Mouse (Mus musculus) limb, embryonic 11.5 days (tissue): Measurements from ENCODE around the gene Setd6. TPM values are rescaled to one million over a fixed set of nuclear protein-coding genes. Genes with fewer than 3 reads are reported as not detected.
A peak's percentile ranks its signal among the peaks of the same experiment; 100 is the strongest.

Source experiments
- ATAC-seq: fragments of 200-750 bp; cut with Nextera tagmentation; 2 replicates; pipeline ENCODE4 v1.8.0; 2017; ENCODE audit warnings: low read depth; ENCODE audit not compliant: insufficient number of reproducible peaks, low FRiP score, low TSS enrichment
- DNase-seq: peaks from one replicate; pipeline ENCODE4 v3.0.0-alpha.2; 2015; ENCODE audit warnings: low spot score
- H3K27ac ChIP-seq: fragments of 300-500 bp; sonication (generic); replicated peaks from 2 replicates; pipeline ENCODE4 v1.5.1; 2014; ENCODE audit warnings: low read depth, mild to moderate bottlenecking, low read length
- H3K27me3 ChIP-seq: fragments of 300-500 bp; sonication (generic); 2 replicates; pipeline ENCODE4 v1.6.1; 2014; ENCODE audit warnings: mild to moderate bottlenecking, low read length, mixed read lengths; ENCODE audit not compliant: control insufficient read depth, insufficient read depth
- H3K36me3 ChIP-seq: fragments of 300-500 bp; sonication (generic); 2 replicates; pipeline ENCODE4 v1.6.1; 2014; ENCODE audit warnings: mild to moderate bottlenecking, low read length, moderate library complexity, mixed read lengths; ENCODE audit not compliant: control insufficient read depth, insufficient read depth
- H3K4me1 ChIP-seq: fragments of 300-500 bp; sonication (generic); 2 replicates; pipeline ENCODE4 v1.6.1; 2014; ENCODE audit warnings: low read length, mixed read lengths; ENCODE audit not compliant: control insufficient read depth, insufficient read depth
- H3K4me2 ChIP-seq: fragments of 300-500 bp; sonication (generic); 2 replicates; pipeline ENCODE4 v1.6.1; 2014; ENCODE audit warnings: low read depth, mild to moderate bottlenecking, moderate library complexity; ENCODE audit not compliant: severe bottlenecking
- H3K4me3 ChIP-seq: fragments of 300-500 bp; sonication (generic); 2 replicates; pipeline ENCODE4 v1.5.1; 2014; ENCODE audit warnings: low read depth, low read length
- H3K9ac ChIP-seq: fragments of 300-500 bp; sonication (generic); 2 replicates; pipeline ENCODE4 v1.6.1; 2014; ENCODE audit warnings: mild to moderate bottlenecking, low read length
- H3K9me3 ChIP-seq: fragments of 300-500 bp; sonication (generic); 2 replicates; pipeline ENCODE4 v1.6.1; 2016; ENCODE audit warnings: low read length; ENCODE audit not compliant: control insufficient read depth
- WGBS: fragments of 180-500 bp; shearing (Covaris S2); extraction: QIAGEN DNeasy Blood & Tissue Kit; methylation state at CpG from one replicate; pipeline ENCODE4 v1.1.7; 2014; 5-methylcytosine and 5-hydroxymethylcytosine counted together
- polyA plus RNA-seq: library from polyadenylated mRNA; unstranded; fragments of >200 nt; fragmentation: Nextera tagmentation; extraction: Ambion mirVana; gene quantifications from 2 replicates; pipeline ENCODE4 v1.2.1, GENCODE M21; 2014

Setd6 gene
- polyA plus RNA-seq, 1 experiment from 2014 or later = 19.7 TPM

DNA sequence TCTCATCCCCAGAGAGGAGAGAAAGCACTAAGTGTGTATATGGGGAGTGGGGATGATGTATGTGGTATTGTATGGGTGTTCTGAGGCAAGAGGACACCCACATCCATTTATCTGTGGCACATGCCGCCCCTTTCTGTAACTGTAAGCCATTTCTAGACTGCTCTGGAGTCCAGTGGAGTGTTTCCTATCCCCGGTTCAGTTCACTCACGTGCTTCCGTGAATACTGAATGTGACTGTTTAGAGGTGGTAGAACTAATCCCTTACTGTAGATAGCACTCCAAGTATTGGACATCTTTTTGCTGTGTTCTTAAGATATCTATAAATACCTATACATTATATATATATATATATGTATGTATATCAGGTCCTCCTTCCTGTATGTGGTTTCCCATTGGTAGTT, 1.3 kb upstream of the Setd6 start:
- no peak overlapping the region for H3K9ac ChIP-seq
- 94% methylated on average over 4 of the region's 4 CpGs for WGBS
- peaks cover 6% of the 10 kb centered on the region; the same call in 1 of the 2 replicates for H3K36me3 ChIP-seq
- no peaks in the 10 kb centered on the region for H3K27me3 ChIP-seq
- H3K4me3 ChIP-seq = no peak overlapping the region
- H3K9me3 ChIP-seq = no peaks in the 10 kb centered on the region
- peaks cover 9% of the 10 kb centered on the region for H3K4me1 ChIP-seq
- no peak for ATAC-seq
- H3K27ac ChIP-seq = no peak overlapping the region
- H3K4me2 ChIP-seq = no peak overlapping the region
- DNase-seq = no peak

- peaks cover 9% of the 10 kb centered on the region; the same call in 1 of the 2 replicates for H3K36me3 ChIP-seq
- H3K4me3 ChIP-seq = 0 out of 2 replicates have a peak overlapping the region, but pooled peaks have one; percentile 75
- ATAC-seq (no peak), DNase-seq (no peak)
- 86% methylated on average over 6 of the region's 6 CpGs for WGBS
- H3K27me3 ChIP-seq = no peaks in the 10 kb centered on the region
- no peak overlapping the region for H3K9ac ChIP-seq
- peaks cover 9% of the 10 kb centered on the region for H3K4me1 ChIP-seq
- no peaks in the 10 kb centered on the region for H3K9me3 ChIP-seq
- no peak overlapping the region for H3K27ac ChIP-seq
- H3K4me2 ChIP-seq = peak overlapping the region; percentile 87
These were observed 756 bp upstream of the Setd6 start for GRCm38 (mm10) chr8:95714837-95715413.

DNA sequence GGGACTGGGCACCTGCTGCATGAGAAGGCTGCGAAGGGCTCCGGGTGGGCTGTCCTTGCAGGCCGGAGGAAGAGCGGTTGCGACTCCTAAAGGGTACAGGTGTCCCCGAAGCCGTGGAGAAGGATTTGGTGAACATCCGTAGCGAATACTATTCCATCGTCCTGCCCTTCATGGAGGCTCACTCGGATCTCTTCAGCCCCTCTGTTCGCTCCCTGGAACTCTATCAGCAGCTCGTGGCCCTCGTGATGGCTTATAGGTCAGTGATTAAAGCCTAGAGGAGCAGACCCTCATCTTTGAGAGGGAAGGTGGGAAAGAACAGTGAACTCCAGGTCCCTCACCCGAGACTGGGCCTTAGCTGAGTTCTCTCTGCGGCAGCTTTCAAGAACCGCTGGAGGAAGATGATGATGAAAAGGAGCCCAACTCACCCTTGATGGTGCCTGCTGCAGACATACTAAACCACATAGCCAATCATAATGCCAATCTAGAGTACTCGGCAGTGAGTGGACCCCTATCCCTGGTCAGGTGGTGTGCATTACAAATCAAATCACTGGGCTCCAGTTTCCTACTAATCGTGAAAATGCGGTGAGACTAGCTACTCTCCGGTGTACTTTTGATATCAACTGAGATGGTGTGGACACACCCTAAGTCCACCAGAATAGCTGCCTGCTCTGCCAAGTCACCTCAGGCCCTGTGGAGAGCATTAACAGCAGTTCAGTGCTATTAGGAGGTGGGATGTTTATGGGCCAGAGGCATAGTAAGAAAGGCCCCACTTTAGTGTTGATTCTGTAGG, 1.1 kb downstream of the Setd6 start:
- H3K4me2 ChIP-seq = peak overlapping the region; percentile 87
- peaks cover 9% of the 10 kb centered on the region for H3K4me1 ChIP-seq
- 19% methylated on average over 21 of the region's 21 CpGs for WGBS
- H3K4me3 ChIP-seq = peak overlapping the region; percentile 75
- no peaks in the 10 kb centered on the region for H3K27me3 ChIP-seq
- ATAC-seq (no peak), DNase-seq (no peak)
- no peak overlapping the region for H3K27ac ChIP-seq
- peaks cover 14% of the 10 kb centered on the region; the same call in 1 of the 2 replicates for H3K36me3 ChIP-seq
- peak overlapping the region; percentile 80 for H3K9ac ChIP-seq
- no peaks in the 10 kb centered on the region for H3K9me3 ChIP-seq

DNA sequence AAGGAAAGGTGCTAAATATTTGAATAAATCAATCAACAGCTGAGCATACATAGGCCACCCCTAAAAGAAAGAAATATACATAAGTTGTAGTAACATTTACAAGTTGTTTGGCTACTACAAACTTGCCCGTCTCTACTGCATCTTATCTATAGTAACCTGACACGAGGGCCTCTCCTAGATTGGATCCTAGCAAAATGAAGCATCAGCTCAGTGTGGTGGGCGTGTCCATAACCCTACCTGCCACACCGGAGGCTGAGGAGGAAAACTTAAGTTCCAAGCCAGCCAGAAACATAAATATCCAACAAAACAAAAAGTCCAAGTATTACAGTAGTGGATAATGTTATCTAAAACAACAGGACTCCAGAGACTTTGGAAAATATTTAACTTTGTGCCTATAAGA, 11.9 kb downstream of the Setd6 start:
- Histone ChIP-seq H3K9ac (no peak overlapping the region), H3K4me2 (no peak overlapping the region), H3K4me3 (no peak overlapping the region), H3K9me3 (no peaks in the 10 kb centered on the region), H3K27ac (no peak overlapping the region), H3K4me1 (no peaks in the 10 kb centered on the region), H3K36me3 (peaks cover 31% of the 10 kb centered on the region), H3K27me3 (no peaks in the 10 kb centered on the region)
- ATAC-seq (no peak), DNase-seq (no peak)
- WGBS = 91% methylated on average over 4 of the region's 4 CpGs

GRCm38 (mm10) chr8:95738596-95738995, 22.9 kb downstream of the Setd6 start:
- Histone ChIP-seq H3K9me3 (no peaks in the 10 kb centered on the region), H3K27me3 (no peaks in the 10 kb centered on the region), H3K4me1 (no peaks in the 10 kb centered on the region), H3K36me3 (peaks cover 36% of the 10 kb centered on the region), H3K9ac (no peak overlapping the region), H3K4me3 (no peak overlapping the region), H3K27ac (no peak overlapping the region), H3K4me2 (no peak overlapping the region)
- no peak for DNase-seq
- 88% methylated on average over 7 of the region's 7 CpGs for WGBS
- no peak for ATAC-seq

GRCm38 (mm10) chr8:95741732-95742131, 26.1 kb downstream of the Setd6 start:
- no peak overlapping the region for H3K4me2 ChIP-seq
- no peaks in the 10 kb centered on the region for H3K9me3 ChIP-seq
- H3K36me3 ChIP-seq = peaks cover 32% of the 10 kb centered on the region
- H3K9ac ChIP-seq = no peak overlapping the region
- ATAC-seq (no peak), DNase-seq (no peak)
- no peaks in the 10 kb centered on the region for H3K4me1 ChIP-seq
- no peak overlapping the region for H3K4me3 ChIP-seq
- no peaks in the 10 kb centered on the region for H3K27me3 ChIP-seq
- no peak overlapping the region for H3K27ac ChIP-seq
- WGBS = 94% methylated on average over 7 of the region's 7 CpGs

GRCm38 (mm10) chr8:95748028-95748427, 32.3 kb downstream of the Setd6 start:
- no peak for DNase-seq
- H3K9ac ChIP-seq = no peak overlapping the region
- H3K9me3 ChIP-seq = no peaks in the 10 kb centered on the region
- no peaks in the 10 kb centered on the region for H3K27me3 ChIP-seq
- H3K27ac ChIP-seq = no peak overlapping the region
- no peak overlapping the region for H3K4me2 ChIP-seq
- peaks cover 33% of the 10 kb centered on the region for H3K36me3 ChIP-seq
- no peak overlapping the region for H3K4me3 ChIP-seq
- ATAC-seq = no peak
- WGBS = 97% methylated on average over 4 of the region's 4 CpGs
- no peaks in the 10 kb centered on the region for H3K4me1 ChIP-seq

DNA sequence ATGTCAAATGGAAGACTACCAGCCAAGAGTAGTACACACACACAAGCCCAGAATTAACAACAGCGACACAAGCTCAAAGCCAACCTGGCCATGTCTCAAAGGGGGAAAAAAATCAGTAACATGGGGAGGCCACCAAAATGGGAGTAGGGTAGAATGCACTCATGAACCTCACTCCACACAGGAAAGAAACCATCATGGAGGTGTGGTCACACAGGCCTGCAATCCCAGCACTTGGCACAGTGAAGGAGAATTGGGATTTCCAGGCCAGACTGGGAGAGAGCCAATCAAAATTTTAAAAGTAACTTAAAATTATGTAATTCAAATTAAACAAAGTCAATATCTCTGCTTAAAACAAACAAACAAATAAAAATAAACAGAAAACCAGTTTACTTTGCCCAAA, 36.2 kb downstream of the Setd6 start:
- no peak for ATAC-seq
- no peak for DNase-seq
- H3K4me3 ChIP-seq = no peak overlapping the region
- H3K27ac ChIP-seq = no peak overlapping the region
- no peaks in the 10 kb centered on the region for H3K9me3 ChIP-seq
- H3K4me2 ChIP-seq = no peak overlapping the region
- no peak overlapping the region for H3K9ac ChIP-seq
- no peaks in the 10 kb centered on the region for H3K4me1 ChIP-seq
- H3K27me3 ChIP-seq = no peaks in the 10 kb centered on the region
- 97% methylated on average over 1 of the region's 1 CpGs for WGBS
- H3K36me3 ChIP-seq = peaks cover 36% of the 10 kb centered on the region
